Mouse (Mus musculus) forebrain, embryonic 12.5 days (tissue): ENCODE measurements around the gene Erbb2. TPM values are rescaled to one million over a fixed set of nuclear protein-coding genes. Genes with fewer than 3 reads are reported as not detected.

Experiments
- ATAC-seq: fragments of 200-750 bp; cut with Nextera tagmentation; 2 replicates; pipeline ENCODE4 v1.8.0; 2017; ENCODE audit warnings: moderate TSS enrichment; ENCODE audit not compliant: low FRiP score
- H3K27ac ChIP-seq: fragments of 300-500 bp; sonication (generic); 2 replicates; pipeline ENCODE4 v1.5.1; 2016; ENCODE audit warnings: mild to moderate bottlenecking
- H3K27me3 ChIP-seq: fragments of 300-500 bp; sonication (generic); 2 replicates; pipeline ENCODE4 v1.6.1; 2016; ENCODE audit warnings: mild to moderate bottlenecking
- H3K36me3 ChIP-seq: fragments of 300-500 bp; sonication (generic); replicated peaks from 2 replicates; pipeline ENCODE4 v1.6.1; 2016; ENCODE audit warnings: mild to moderate bottlenecking
- H3K4me1 ChIP-seq: fragments of 300-500 bp; sonication (generic); 2 replicates; pipeline ENCODE4 v1.6.1; 2016
- H3K4me2 ChIP-seq: fragments of 300-500 bp; sonication (generic); 2 replicates; pipeline ENCODE4 v1.6.1; 2016; ENCODE audit warnings: mild to moderate bottlenecking, moderate library complexity
- H3K4me3 ChIP-seq: fragments of 300-500 bp; sonication (generic); replicated peaks from 2 replicates; pipeline ENCODE4 v1.5.1; 2016; ENCODE audit warnings: mild to moderate bottlenecking
- H3K9ac ChIP-seq: fragments of 300-500 bp; sonication (generic); 2 replicates; pipeline ENCODE4 v1.6.1; 2016; ENCODE audit warnings: mild to moderate bottlenecking
- H3K9me3 ChIP-seq: fragments of 300-500 bp; sonication (generic); 2 replicates; pipeline ENCODE4 v1.6.1; 2016
- WGBS: fragments of 180-500 bp; shearing (Covaris S2); methylation state at CpG from one replicate; pipeline ENCODE4 v1.1.7; 2016; 5-methylcytosine and 5-hydroxymethylcytosine counted together
- polyA plus RNA-seq: library from polyadenylated mRNA; unstranded; fragments of >200 nt; fragmentation: Nextera tagmentation; extraction: Ambion mirVana; gene quantifications from 2 replicates; pipeline ENCODE4 v1.2.1, GENCODE M21; 2016

Erbb2 gene
- polyA plus RNA-seq, 1 experiment from 2014 or later = 17.8 TPM

- no peak overlapping the region for H3K27ac ChIP-seq
- H3K9ac ChIP-seq = no peak overlapping the region
- H3K27me3 ChIP-seq = no peaks in the 10 kb centered on the region
- 94% methylated on average over 9 of the region's 9 CpGs for WGBS
- H3K9me3 ChIP-seq = no peaks in the 10 kb centered on the region
- ATAC-seq = no peak
- H3K4me1 ChIP-seq = peaks cover 9% of the 10 kb centered on the region
- H3K36me3 ChIP-seq = peaks cover 22% of the 10 kb centered on the region
- H3K4me3 ChIP-seq = no peak overlapping the region
- H3K4me2 ChIP-seq = no peak overlapping the region
These were observed 23.5 kb downstream of the Erbb2 start for GRCm38 (mm10) chr11:98435723-98436122.

GRCm38 (mm10) chr11:98437441-98437840, 25.2 kb downstream of the Erbb2 start:
- WGBS = 86% methylated on average over 6 of the region's 6 CpGs

GRCm38 (mm10) chr11:98438331-98439158, 26.3 kb downstream of the Erbb2 start, which contains the start of gene Mien1:
Gene Mien1 (minus strand): TSS chr11:98438991.
- 2% methylated on average over 42 of the region's 43 CpGs for WGBS
- Histone ChIP-seq H3K27me3 (no peaks in the 10 kb centered on the region), H3K4me3 (peak within 1 kb of the TSS; percentile 75), H3K36me3 (peaks cover 22% of the 10 kb centered on the region), H3K4me1 (peaks cover 9% of the 10 kb centered on the region), H3K9me3 (no peaks in the 10 kb centered on the region), H3K27ac (peak within 1 kb of the TSS; percentile 66; the same call in 1 of the 2 replicates), H3K4me2 (peak within 1 kb of the TSS; percentile 82), H3K9ac (peak within 1 kb of the TSS; percentile 69)
- ATAC-seq = peak; percentile 89

More at GRCm38 (mm10) chr11:98437441-98437840, 25.2 kb downstream of the Erbb2 start:
- peaks cover 22% of the 10 kb centered on the region for H3K36me3 ChIP-seq
- no peak overlapping the region for H3K9ac ChIP-seq
- H3K4me2 ChIP-seq = no peak overlapping the region
- H3K4me3 ChIP-seq = no peak overlapping the region
- no peaks in the 10 kb centered on the region for H3K9me3 ChIP-seq
- H3K27ac ChIP-seq = no peak overlapping the region
- H3K27me3 ChIP-seq = no peaks in the 10 kb centered on the region
- peaks cover 9% of the 10 kb centered on the region for H3K4me1 ChIP-seq
- ATAC-seq = no peak

DNA sequence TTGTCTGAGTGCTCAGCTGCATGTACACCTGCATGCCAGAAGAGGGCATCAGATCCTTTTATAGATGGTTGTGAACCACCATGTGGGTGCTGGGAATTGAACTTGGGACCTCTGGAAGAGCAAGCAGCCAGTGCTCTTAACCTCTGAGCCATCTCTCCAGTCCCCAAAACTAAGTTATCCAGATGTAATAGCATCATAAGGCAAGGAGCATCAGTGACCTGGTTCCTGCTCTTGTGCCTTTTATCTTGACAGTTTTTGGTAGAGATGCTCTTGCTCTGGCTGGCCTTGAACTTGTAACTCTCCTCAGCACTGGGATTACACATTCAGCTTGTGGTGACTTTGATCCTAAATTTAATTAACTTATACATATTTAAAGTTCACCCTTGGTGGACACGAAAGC, 31.4 kb downstream of the Erbb2 start:
- Histone ChIP-seq H3K36me3 (no peaks in the 10 kb centered on the region), H3K9ac (no peak overlapping the region), H3K9me3 (no peaks in the 10 kb centered on the region), H3K27ac (no peak overlapping the region), H3K27me3 (peaks cover 36% of the 10 kb centered on the region), H3K4me3 (no peak overlapping the region), H3K4me1 (peaks cover 10% of the 10 kb centered on the region), H3K4me2 (no peak overlapping the region)
- ATAC-seq = no peak
- WGBS = 91% methylated on average over 1 of the region's 1 CpGs

GRCm38 (mm10) chr11:98445238-98445637, 33.0 kb downstream of the Erbb2 start:
- peaks cover 10% of the 10 kb centered on the region for H3K4me1 ChIP-seq
- no peak for ATAC-seq
- H3K27ac ChIP-seq = no peak overlapping the region
- no peaks in the 10 kb centered on the region for H3K9me3 ChIP-seq
- H3K36me3 ChIP-seq = no peaks in the 10 kb centered on the region
- no peak overlapping the region for H3K4me3 ChIP-seq
- no peak overlapping the region for H3K9ac ChIP-seq
- H3K27me3 ChIP-seq = peaks cover 49% of the 10 kb centered on the region
- 38% methylated on average over 1 of the region's 1 CpGs for WGBS
- no peak overlapping the region for H3K4me2 ChIP-seq

- 73% methylated on average over 4 of the region's 4 CpGs for WGBS
- Histone ChIP-seq H3K27me3 (peaks cover 54% of the 10 kb centered on the region), H3K36me3 (no peaks in the 10 kb centered on the region), H3K4me2 (no peak overlapping the region), H3K9ac (no peak overlapping the region), H3K27ac (no peak overlapping the region), H3K4me1 (peaks cover 10% of the 10 kb centered on the region), H3K9me3 (no peaks in the 10 kb centered on the region), H3K4me3 (no peak overlapping the region)
- ATAC-seq = no peak
These were observed 33.4 kb downstream of the Erbb2 start for GRCm38 (mm10) chr11:98445679-98446078.

GRCm38 (mm10) chr11:98446213-98446561, 33.9 kb downstream of the Erbb2 start, which contains the start of gene Grb7:
Gene Grb7 (plus strand): TSS chr11:98446394.
- no peak for ATAC-seq
- H3K27ac ChIP-seq = no peak within 1 kb of the TSS
- peak within 1 kb of the TSS; percentile 17; the same call in 1 of the 2 replicates for H3K9ac ChIP-seq
- H3K27me3 ChIP-seq = peaks cover 58% of the 10 kb centered on the region
- H3K9me3 ChIP-seq = no peaks in the 10 kb centered on the region
- peaks cover 10% of the 10 kb centered on the region for H3K4me1 ChIP-seq
- 18% methylated on average over 5 of the region's 5 CpGs for WGBS
- peak within 1 kb of the TSS; percentile 17; the same call in 1 of the 2 replicates for H3K4me2 ChIP-seq
- H3K36me3 ChIP-seq = no peaks in the 10 kb centered on the region
- no peak within 1 kb of the TSS; the same call in 1 of the 2 replicates for H3K4me3 ChIP-seq

GRCm38 (mm10) chr11:98446562-98447474, 34.5 kb downstream of the Erbb2 start:
- Histone ChIP-seq H3K9ac (peak overlapping the region; percentile 17; the same call in 1 of the 2 replicates), H3K36me3 (no peaks in the 10 kb centered on the region), H3K9me3 (no peaks in the 10 kb centered on the region), H3K27me3 (peaks cover 59% of the 10 kb centered on the region), H3K4me1 (peaks cover 10% of the 10 kb centered on the region), H3K4me2 (peak overlapping the region; percentile 17; the same call in 1 of the 2 replicates), H3K4me3 (no peak overlapping the region; the same call in 1 of the 2 replicates), H3K27ac (no peak overlapping the region)
- 4% methylated on average over 30 of the region's 33 CpGs for WGBS
- ATAC-seq = no peak

GRCm38 (mm10) chr11:98447475-98447834, 35.2 kb downstream of the Erbb2 start:
- Histone ChIP-seq H3K9me3 (no peaks in the 10 kb centered on the region), H3K36me3 (no peaks in the 10 kb centered on the region), H3K4me1 (peaks cover 10% of the 10 kb centered on the region), H3K27ac (no peak overlapping the region), H3K4me3 (no peak overlapping the region; the same call in 1 of the 2 replicates), H3K4me2 (peak overlapping the region; percentile 17; the same call in 1 of the 2 replicates), H3K27me3 (peaks cover 62% of the 10 kb centered on the region), H3K9ac (0 out of 2 replicates have a peak overlapping the region, but pooled peaks have one; percentile 17)
- WGBS = 13% methylated on average over 7 of the region's 7 CpGs
- ATAC-seq = no peak

- Histone ChIP-seq H3K9me3 (no peaks in the 10 kb centered on the region), H3K36me3 (no peaks in the 10 kb centered on the region), H3K9ac (no peak overlapping the region), H3K4me3 (no peak overlapping the region), H3K27me3 (peaks cover 64% of the 10 kb centered on the region), H3K27ac (no peak overlapping the region), H3K4me2 (no peak overlapping the region), H3K4me1 (peaks cover 10% of the 10 kb centered on the region)
- ATAC-seq = no peak
- WGBS = 55% methylated on average over 11 of the region's 13 CpGs
These were observed 36.0 kb downstream of the Erbb2 start for GRCm38 (mm10) chr11:98448191-98448790.

- no peak overlapping the region for H3K27ac ChIP-seq
- no peak overlapping the region for H3K4me2 ChIP-seq
- no peaks in the 10 kb centered on the region for H3K36me3 ChIP-seq
- ATAC-seq = no peak
- 82% methylated on average over 3 of the region's 3 CpGs for WGBS
- no peak overlapping the region for H3K9ac ChIP-seq
- H3K27me3 ChIP-seq = peaks cover 70% of the 10 kb centered on the region
- peaks cover 10% of the 10 kb centered on the region for H3K4me1 ChIP-seq
- H3K9me3 ChIP-seq = no peaks in the 10 kb centered on the region
- H3K4me3 ChIP-seq = no peak overlapping the region
These were observed 37.1 kb downstream of the Erbb2 start for GRCm38 (mm10) chr11:98449419-98449818.
